Comparison of ENCODE assay signal across 10 mouse cellular contexts in genomic region chr2:62627728-62628127, GRCm38 (mm10). TPM values are rescaled to one million over a fixed set of nuclear protein-coding genes. Genes with fewer than 3 reads are reported as not detected.
DNase-seq lines count a peak whose midpoint lies in the region; ATAC-seq and TF ChIP-seq lines count a peak whose summit lies in the region.
"Had no signal": no experiment of that assay in that cellular context is flagged by ENCODE, and none has a peak within 500 bp of the region (broad histone marks: within the 10 kb centered on the region; RNA-seq: fewer than 3 reads in every experiment).

No protein-coding gene starts in this region.

- peak; percentile 79 for DNase-seq in forebrain, postnatal 0 days
- DNase-seq in left cerebral cortex, postnatal 25 days (ENCODE audit: low spot score in 2 of 2): peak; percentile 26 to 61
- DNase-seq in left cerebral cortex, postnatal 36 days (ENCODE audit: low spot score in 2 of 2): no peak
- no peak for DNase-seq in gastrocnemius, postnatal 14 days
- DNase-seq in layer of hippocampus, postnatal 36 days: no peak
- DNase-seq: cerebellum, adult 8-10 months had no signal

- H3K4me2 ChIP-seq in forebrain, postnatal 0 days (ENCODE audit: low read depth): no peak overlapping the region
- no peak overlapping the region for H3K4me2 ChIP-seq in forebrain, embryonic 15.5 days (replicated peaks)
- H3K4me2 ChIP-seq: heart, embryonic 12.5 days had no signal

- no peaks in the 10 kb centered on the region for H3K36me3 ChIP-seq in forebrain, postnatal 0 days (ENCODE audit: insufficient read depth)
- no peaks in the 10 kb centered on the region for H3K36me3 ChIP-seq in forebrain, embryonic 15.5 days
- H3K36me3 ChIP-seq: heart, embryonic 12.5 days had no signal

- no peaks in the 10 kb centered on the region for H3K4me1 ChIP-seq in forebrain, postnatal 0 days (ENCODE audit: insufficient read depth)
- peaks cover 8% of the 10 kb centered on the region; the same call in 1 of the 2 replicates for H3K4me1 ChIP-seq in forebrain, embryonic 15.5 days
- H3K4me1 ChIP-seq: heart, embryonic 12.5 days had no signal

- 10% methylated on average over 5 of the region's 5 CpGs for WGBS in forebrain, postnatal 0 days
- 6% methylated on average over 5 of the region's 5 CpGs for WGBS in forebrain, embryonic 15.5 days

- no peak for ATAC-seq in forebrain, postnatal 0 days
- ATAC-seq in forebrain, embryonic 15.5 days (replicated peaks): no peak
- ATAC-seq in activated CD4-positive, CD25-positive, alpha-beta regulatory T cell, adult 4 months: peak; percentile 58
- peak; percentile 74 for ATAC-seq in megakaryocyte, adult 5-6 weeks (ENCODE audit: poor library complexity, severe bottlenecking)

- H3K9ac ChIP-seq in forebrain, postnatal 0 days: no peak overlapping the region
- no peak overlapping the region for H3K9ac ChIP-seq in forebrain, embryonic 15.5 days (replicated peaks)
- H3K9ac ChIP-seq: heart, embryonic 12.5 days had no signal

- H3K27me3 ChIP-seq in forebrain, postnatal 0 days (ENCODE audit: insufficient read depth, low read length): no peaks in the 10 kb centered on the region
- no peaks in the 10 kb centered on the region for H3K27me3 ChIP-seq in forebrain, embryonic 15.5 days
- H3K27me3 ChIP-seq: heart, embryonic 12.5 days had no signal

- no peak overlapping the region for H3K27ac ChIP-seq in forebrain, postnatal 0 days (ENCODE audit: low read depth, low read length)
- H3K27ac ChIP-seq in forebrain, embryonic 15.5 days (replicated peaks): no peak overlapping the region

- H3K4me3 ChIP-seq in forebrain, postnatal 0 days (ENCODE audit: low read depth, low read length): no peak overlapping the region
- H3K4me3 ChIP-seq in forebrain, embryonic 15.5 days: no peak overlapping the region
- H3K4me3 ChIP-seq: heart, embryonic 12.5 days had no signal

- intact Hi-C loops in left cerebral cortex, postnatal 25 days (cut with DNase I): loop anchor here (2.0 to 5.0 kb wide), 11 partner anchors 53 to 971 kb away; partner anchors contain the start of genes Fap and Slc4a10
- intact Hi-C loops in left cerebral cortex, postnatal 36 days (cut with DNase I): loop anchor here (5.0 to 10.0 kb wide), 7 partner anchors 55 to 985 kb away; partner anchors contain the start of gene Fap
- intact Hi-C loops in gastrocnemius, postnatal 14 days (cut with DNase I; ENCODE audit: low total_unique reads): no loop called here

- peak; percentile 70 for TF ChIP-seq CTCF in forebrain, postnatal 0 days (IDR thresholded peaks at IDR 0.05; ENCODE audit: low read depth)

- H3K9me3 ChIP-seq in forebrain, postnatal 0 days (ENCODE audit: low read length): no peaks in the 10 kb centered on the region
- H3K9me3 ChIP-seq in forebrain, embryonic 15.5 days: no peaks in the 10 kb centered on the region
- H3K9me3 ChIP-seq: heart, embryonic 12.5 days had no signal

RNA-seq across cellular contexts. Expression of gene Ifih1, which starts 18.3 kb away (rescaled TPM):
- total RNA-seq in forebrain, postnatal 0 days (2014; rRNA removed): 1.5 and 2.9 TPM in 2 replicates
- 1.4 and 1.7 TPM in 2 replicates for polyA plus RNA-seq in forebrain, postnatal 0 days (2015; fragmentation: Nextera tagmentation; extraction: Ambion mirVana)
- polyA plus RNA-seq in forebrain, embryonic 15.5 days (2015; fragmentation: Nextera tagmentation; extraction: Ambion mirVana): 0.77 and 1.1 TPM in 2 replicates
- total RNA-seq in left cerebral cortex, postnatal 25 days (2021): 1 to 10 TPM; 2.2 to 2.5 TPM
- 1 to 10 TPM; 3.2 to 3.5 TPM for total RNA-seq in left cerebral cortex, postnatal 36 days (2021)
- polyA plus RNA-seq in activated CD4-positive, CD25-positive, alpha-beta regulatory T cell, adult 4 months (2017; shearing (Covaris generic)): 10 to 100 TPM; 25.1 to 32.1 TPM
- total RNA-seq in megakaryocyte, adult 5-6 weeks (2015): 20.2 and 23.3 TPM in 2 replicates
- total RNA-seq in megakaryocyte, adult 5-6 weeks (2017): 24.7 and 27.7 TPM in 2 replicates
- 1 to 10 TPM; 1.9 to 2.7 TPM for total RNA-seq in gastrocnemius, postnatal 14 days (2021)
- total RNA-seq in layer of hippocampus, postnatal 36 days (2021): 1 to 10 TPM; 1.8 to 2.3 TPM

RNA-seq across cellular contexts. Expression of gene Gca, which starts 36.4 kb away (rescaled TPM):
- total RNA-seq in forebrain, postnatal 0 days (2014; rRNA removed): 0.85 and 1.5 TPM in 2 replicates
- polyA plus RNA-seq in forebrain, postnatal 0 days (2015; fragmentation: Nextera tagmentation; extraction: Ambion mirVana): 2.2 and 4.2 TPM in 2 replicates
- polyA plus RNA-seq in forebrain, embryonic 15.5 days (2015; fragmentation: Nextera tagmentation; extraction: Ambion mirVana): 9.4 and 10.2 TPM in 2 replicates
- 10 to 100 TPM; 19.2 to 21.3 TPM for total RNA-seq in left cerebral cortex, postnatal 25 days (2021)
- total RNA-seq in left cerebral cortex, postnatal 36 days (2021): 10 to 100 TPM; 15.5 to 24.5 TPM
- polyA plus RNA-seq in activated CD4-positive, CD25-positive, alpha-beta regulatory T cell, adult 4 months (2017; shearing (Covaris generic)): 1 to 10 TPM; 1.5 to 2.1 TPM
- total RNA-seq in megakaryocyte, adult 5-6 weeks (2015): 22.8 and 31.9 TPM in 2 replicates
- 12.0 and 13.7 TPM in 2 replicates for total RNA-seq in megakaryocyte, adult 5-6 weeks (2017)
- 1 to 10 TPM; 2.5 to 2.7 TPM for total RNA-seq in gastrocnemius, postnatal 14 days (2021)
- total RNA-seq in layer of hippocampus, postnatal 36 days (2021): 10 to 100 TPM; 13.4 to 14.5 TPM

RNA-seq across cellular contexts. Expression of gene Fap, which starts 53.9 kb away (rescaled TPM):
- total RNA-seq in forebrain, postnatal 0 days (2014; rRNA removed): 1.5 and 3.3 TPM in 2 replicates
- 0.86 and 1.1 TPM in 2 replicates for polyA plus RNA-seq in forebrain, postnatal 0 days (2015; fragmentation: Nextera tagmentation; extraction: Ambion mirVana)
- 0.74 and 0.84 TPM in 2 replicates for polyA plus RNA-seq in forebrain, embryonic 15.5 days (2015; fragmentation: Nextera tagmentation; extraction: Ambion mirVana)
- total RNA-seq in left cerebral cortex, postnatal 25 days (2021): 1 to 10 TPM; 3.6 to 4.4 TPM
- total RNA-seq in left cerebral cortex, postnatal 36 days (2021): 1 to 10 TPM; 4.3 to 4.5 TPM
- under 1 TPM in 1 of 2 experiments, not detected in 1; 0.24 TPM for polyA plus RNA-seq in activated CD4-positive, CD25-positive, alpha-beta regulatory T cell, adult 4 months (2017; shearing (Covaris generic))
- total RNA-seq in megakaryocyte, adult 5-6 weeks (2015): 1.9 and 3.4 TPM in 2 replicates
- total RNA-seq in megakaryocyte, adult 5-6 weeks (2017): 0.33 and 1.1 TPM in 2 replicates
- total RNA-seq in gastrocnemius, postnatal 14 days (2021): 10 to 100 TPM; 15.6 to 19.3 TPM
- total RNA-seq in layer of hippocampus, postnatal 36 days (2021): 1 to 10 TPM in 1 of 2 experiments, under 1 TPM in 1; 0.35 to 1.6 TPM

Comparison
In these comparisons a context has a peak if more than half of its experiments do, and no peak if none do; other contexts are left out.
1. DNase-seq: peak in forebrain, postnatal 0 days (single experiment) and left cerebral cortex, postnatal 25 days (2 of 2); none in left cerebral cortex, postnatal 36 days (0 of 2), gastrocnemius, postnatal 14 days (single experiment) and layer of hippocampus, postnatal 36 days (0 of 2).
2. ATAC-seq: peak in activated CD4-positive, CD25-positive, alpha-beta regulatory T cell, adult 4 months (single experiment) and megakaryocyte, adult 5-6 weeks (single experiment); none in forebrain, postnatal 0 days (single experiment) and forebrain, embryonic 15.5 days (single experiment).